Mouse (Mus musculus): Measurements from ENCODE around the gene Fam76b.

Gene Fam76b

GRCm38 (mm10) chr9:13904091-13904779 is 76.7 kb downstream of the Fam76b start:
- in situ Hi-C loops (cut with MboI; ENCODE audit: unreplicated experiment in 2 of 2): no loop called here

Measured in v-Abl transformed pro-B cells (cell line).